Mouse (Mus musculus): Measurements from ENCODE around the gene Med9. TPM values are rescaled to one million over a fixed set of nuclear protein-coding genes. Genes with fewer than 3 reads are reported as not detected.

Gene Med9
- polyA plus RNA-seq, 1 experiment, result 19.7 TPM

DNA sequence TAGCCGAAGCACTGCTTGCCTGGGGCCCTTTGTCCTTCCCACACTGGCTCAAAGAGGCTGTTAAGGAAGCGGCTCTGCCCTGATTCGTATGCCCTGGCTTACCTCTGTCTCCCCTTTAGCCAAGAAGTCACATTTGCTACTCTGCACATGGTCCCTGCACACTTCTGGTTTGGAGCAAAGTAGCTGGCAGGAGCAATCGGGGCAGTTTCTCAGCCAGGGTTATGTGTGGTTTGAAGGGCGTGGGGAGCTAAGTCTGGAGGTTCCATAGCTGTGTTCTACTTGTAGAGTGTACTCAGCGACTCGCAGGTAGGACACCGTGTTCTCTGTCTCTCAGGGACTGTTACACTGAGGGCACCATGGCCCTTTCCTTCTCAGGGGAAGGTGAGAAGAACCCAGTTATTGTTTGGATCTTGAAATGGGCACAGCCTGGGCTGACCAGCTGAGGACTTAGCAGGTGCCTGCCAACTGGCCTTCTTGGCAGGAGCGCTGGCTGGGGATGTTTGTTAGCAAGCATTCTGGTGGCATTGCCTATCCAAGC, 13.4 kb downstream of the Med9 start:
- no peak overlapping the region for H3K27ac ChIP-seq (ENCODE audit: insufficient read depth, low read depth, low read length)
- H3K4me1 ChIP-seq (ENCODE audit: control insufficient read depth, insufficient read depth, insufficient read length, low read length), result peaks cover 15% of the 10 kb centered on the region
- H3K4me3 ChIP-seq (ENCODE audit: low read depth, low read length), result no peak overlapping the region
- TF ChIP-seq CTCF (IDR thresholded peaks at IDR 0.05; ENCODE audit: extremely low read depth, insufficient read length, insufficient replicate concordance, low read depth, low read length) (no peak), POLR2A (IDR thresholded peaks at IDR 0.05; ENCODE audit: low read depth, low read length) (no peak)
- peaks cover 15% of the 10 kb centered on the region for H3K36me3 ChIP-seq (ENCODE audit: control insufficient read depth, insufficient read depth, low read length)
- H3K27me3 ChIP-seq (ENCODE audit: control insufficient read depth, insufficient read depth, low read length), result peaks cover 8% of the 10 kb centered on the region
- 83% methylated on average over 9 of the region's 9 CpGs for WGBS

DNA sequence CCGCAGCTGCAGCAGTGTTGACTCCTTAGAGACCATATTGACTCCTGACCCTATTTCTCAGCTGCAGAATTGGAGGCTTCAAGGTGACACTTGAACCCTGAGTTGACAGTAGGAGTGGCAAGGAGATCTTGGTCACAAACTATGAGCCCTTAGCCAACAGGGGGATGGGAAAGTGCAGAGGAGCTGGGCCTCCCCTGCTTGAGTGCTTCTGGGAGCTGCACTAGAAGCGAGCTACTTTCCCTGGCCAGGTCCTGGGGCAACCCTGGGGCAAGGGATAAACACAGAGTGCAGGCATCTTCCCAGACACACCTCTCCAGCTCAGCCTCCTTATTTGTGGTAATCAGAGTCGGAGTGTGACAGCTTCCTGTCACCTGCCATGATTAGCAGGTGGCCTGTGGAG, 14.6 kb downstream of the Med9 start:
- Histone ChIP-seq H3K4me1 (ENCODE audit: control insufficient read depth, insufficient read depth, insufficient read length, low read length) (peaks cover 15% of the 10 kb centered on the region), H3K36me3 (ENCODE audit: control insufficient read depth, insufficient read depth, low read length) (peaks cover 13% of the 10 kb centered on the region), H3K27me3 (ENCODE audit: control insufficient read depth, insufficient read depth, low read length) (peaks cover 8% of the 10 kb centered on the region), H3K27ac (ENCODE audit: insufficient read depth, low read depth, low read length) (no peak overlapping the region), H3K4me3 (ENCODE audit: low read depth, low read length) (no peak overlapping the region)
- TF ChIP-seq POLR2A (IDR thresholded peaks at IDR 0.05; ENCODE audit: low read depth, low read length), result no peak
- WGBS, result 84% methylated on average over 3 of the region's 3 CpGs

GRCm38 (mm10) chr11:59963364-59964162, 15.6 kb downstream of the Med9 start:
- peak overlapping the region; percentile 69 for H3K4me3 ChIP-seq (ENCODE audit: low read depth, low read length)
- peaks cover 15% of the 10 kb centered on the region for H3K4me1 ChIP-seq (ENCODE audit: control insufficient read depth, insufficient read depth, insufficient read length, low read length)
- peaks cover 8% of the 10 kb centered on the region for H3K27me3 ChIP-seq (ENCODE audit: control insufficient read depth, insufficient read depth, low read length)
- peaks cover 11% of the 10 kb centered on the region for H3K36me3 ChIP-seq (ENCODE audit: control insufficient read depth, insufficient read depth, low read length)
- WGBS, result 16% methylated on average over 34 of the region's 34 CpGs
- no peak for TF ChIP-seq CTCF (IDR thresholded peaks at IDR 0.05; ENCODE audit: extremely low read depth, insufficient read length, insufficient replicate concordance, low read depth, low read length)
- TF ChIP-seq POLR2A (IDR thresholded peaks at IDR 0.05; ENCODE audit: low read depth, low read length), result no peak
- H3K27ac ChIP-seq (ENCODE audit: insufficient read depth, low read depth, low read length), result no peak overlapping the region

DNA sequence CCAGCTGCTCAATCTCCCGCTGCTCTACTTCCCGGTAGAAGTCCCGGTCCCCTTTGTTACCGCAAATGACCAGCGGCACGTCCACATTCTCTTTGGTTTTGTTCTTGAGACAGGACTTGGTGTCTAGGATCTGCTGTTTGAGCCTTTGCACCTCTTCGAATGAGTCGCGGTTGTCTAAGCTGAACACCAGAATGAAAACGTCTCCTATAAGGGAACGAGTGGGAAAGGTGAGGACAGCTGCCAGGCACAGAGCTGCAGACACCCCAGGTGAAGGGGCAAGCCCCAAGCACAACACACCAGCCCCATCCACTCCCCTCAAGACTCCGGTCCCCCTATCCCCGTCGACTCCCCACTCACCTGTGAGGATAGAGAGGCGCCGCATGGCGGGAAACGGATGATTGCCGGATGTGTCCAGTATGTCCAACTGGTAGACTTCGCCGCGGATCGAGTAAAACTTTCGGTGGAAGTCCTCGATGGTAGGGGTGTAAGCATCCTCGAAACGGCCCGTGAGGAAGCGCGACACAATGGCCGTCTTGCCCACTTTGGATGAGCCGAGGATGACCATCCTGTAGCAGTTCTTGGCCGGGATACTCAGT, 16.3 kb downstream of the Med9 start:
- Histone ChIP-seq H3K36me3 (ENCODE audit: control insufficient read depth, insufficient read depth, low read length) (peaks cover 11% of the 10 kb centered on the region), H3K4me1 (ENCODE audit: control insufficient read depth, insufficient read depth, insufficient read length, low read length) (peaks cover 15% of the 10 kb centered on the region), H3K27ac (ENCODE audit: insufficient read depth, low read depth, low read length) (no peak overlapping the region), H3K4me3 (ENCODE audit: low read depth, low read length) (peak overlapping the region; percentile 69), H3K27me3 (ENCODE audit: control insufficient read depth, insufficient read depth, low read length) (peaks cover 8% of the 10 kb centered on the region)
- 1% methylated on average over 33 of the region's 33 CpGs for WGBS
- TF ChIP-seq CTCF (IDR thresholded peaks at IDR 0.05; ENCODE audit: extremely low read depth, insufficient read length, insufficient replicate concordance, low read depth, low read length) (no peak), POLR2A (IDR thresholded peaks at IDR 0.05; ENCODE audit: low read depth, low read length) (no peak)

DNA sequence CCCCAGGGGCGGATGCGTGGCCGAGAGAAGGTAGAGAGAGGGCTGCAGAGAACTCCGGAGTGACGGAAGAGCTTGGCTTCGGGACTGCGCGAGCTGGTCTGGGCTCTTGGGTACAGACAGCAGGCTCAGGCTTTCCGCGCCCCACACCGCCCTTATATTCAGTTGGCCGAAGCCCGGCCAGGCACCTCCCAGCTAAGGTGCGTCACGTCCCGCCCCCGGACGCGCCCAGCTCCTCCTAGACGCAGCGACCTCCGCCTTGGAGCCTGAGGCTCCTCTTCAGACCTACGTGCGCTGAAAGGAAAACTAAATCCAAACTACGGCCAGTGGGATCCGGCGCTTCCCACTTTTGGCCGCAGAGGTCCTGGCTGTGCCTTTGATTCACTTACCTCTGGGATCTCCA, 16.8 kb downstream of the Med9 start, which contains the start of gene Rasd1:
Gene Rasd1, minus strand, starts transcription at position 127 of the 400 bp plus-strand sequence.
- WGBS, result under 1% methylated on average over 28 of the region's 28 CpGs
- TF ChIP-seq CTCF (IDR thresholded peaks at IDR 0.05; ENCODE audit: extremely low read depth, insufficient read length, insufficient replicate concordance, low read depth, low read length) (no peak), POLR2A (IDR thresholded peaks at IDR 0.05; ENCODE audit: low read depth, low read length) (peak; percentile 93; the same call in 1 of the 2 replicates)
- Histone ChIP-seq H3K27me3 (ENCODE audit: control insufficient read depth, insufficient read depth, low read length) (peaks cover 8% of the 10 kb centered on the region), H3K4me3 (ENCODE audit: low read depth, low read length) (peak within 1 kb of the TSS; percentile 69), H3K27ac (ENCODE audit: insufficient read depth, low read depth, low read length) (peak within 1 kb of the TSS; percentile 98), H3K36me3 (ENCODE audit: control insufficient read depth, insufficient read depth, low read length) (peaks cover 11% of the 10 kb centered on the region), H3K4me1 (ENCODE audit: control insufficient read depth, insufficient read depth, insufficient read length, low read length) (peaks cover 15% of the 10 kb centered on the region)

GRCm38 (mm10) chr11:59965227-59966101, 17.5 kb downstream of the Med9 start:
- WGBS, result 8% methylated on average over 25 of the region's 25 CpGs
- Histone ChIP-seq H3K4me1 (ENCODE audit: control insufficient read depth, insufficient read depth, insufficient read length, low read length) (peaks cover 15% of the 10 kb centered on the region), H3K36me3 (ENCODE audit: control insufficient read depth, insufficient read depth, low read length) (peaks cover 11% of the 10 kb centered on the region), H3K27me3 (ENCODE audit: control insufficient read depth, insufficient read depth, low read length) (peaks cover 8% of the 10 kb centered on the region), H3K27ac (ENCODE audit: insufficient read depth, low read depth, low read length) (peak overlapping the region; percentile 98), H3K4me3 (ENCODE audit: low read depth, low read length) (peak overlapping the region; percentile 69)
- peak; percentile 89; the same call in 1 of the 2 replicates for TF ChIP-seq CTCF (IDR thresholded peaks at IDR 0.05; ENCODE audit: extremely low read depth, insufficient read length, insufficient replicate concordance, low read depth, low read length)
- TF ChIP-seq POLR2A (IDR thresholded peaks at IDR 0.05; ENCODE audit: low read depth, low read length), result no peak
